Mouse (Mus musculus): Measurements from ENCODE around the gene Gng12. TPM values are rescaled to one million over a fixed set of nuclear protein-coding genes. Genes with fewer than 3 reads are reported as not detected.
A peak's percentile ranks its signal among the peaks of the same experiment; 100 is the strongest.

The Gng12 gene
- polyA plus RNA-seq, 1 experiment = 22.9 TPM

GRCm38 (mm10) chr6:66906244-66906643 lies 10.0 kb downstream of the Gng12 start:
- peaks cover 7% of the 10 kb centered on the region for H3K4me1 ChIP-seq (ENCODE audit: control insufficient read depth, insufficient read depth, low read length)
- 80% methylated on average over 1 of the region's 1 CpGs for WGBS
- H3K27ac ChIP-seq (ENCODE audit: control insufficient read depth, insufficient read depth, low read depth, low read length, poor library complexity) = no peak overlapping the region
- no peak for TF ChIP-seq POLR2A (IDR thresholded peaks at IDR 0.05; ENCODE audit: borderline replicate concordance, control insufficient read depth, low read depth, low read length)
- no peak for TF ChIP-seq CTCF (IDR thresholded peaks at IDR 0.05; ENCODE audit: control insufficient read depth, insufficient read depth, low read length)
- H3K4me3 ChIP-seq (replicated peaks; ENCODE audit: control insufficient read depth, low read depth, low read length) = no peak overlapping the region

DNA sequence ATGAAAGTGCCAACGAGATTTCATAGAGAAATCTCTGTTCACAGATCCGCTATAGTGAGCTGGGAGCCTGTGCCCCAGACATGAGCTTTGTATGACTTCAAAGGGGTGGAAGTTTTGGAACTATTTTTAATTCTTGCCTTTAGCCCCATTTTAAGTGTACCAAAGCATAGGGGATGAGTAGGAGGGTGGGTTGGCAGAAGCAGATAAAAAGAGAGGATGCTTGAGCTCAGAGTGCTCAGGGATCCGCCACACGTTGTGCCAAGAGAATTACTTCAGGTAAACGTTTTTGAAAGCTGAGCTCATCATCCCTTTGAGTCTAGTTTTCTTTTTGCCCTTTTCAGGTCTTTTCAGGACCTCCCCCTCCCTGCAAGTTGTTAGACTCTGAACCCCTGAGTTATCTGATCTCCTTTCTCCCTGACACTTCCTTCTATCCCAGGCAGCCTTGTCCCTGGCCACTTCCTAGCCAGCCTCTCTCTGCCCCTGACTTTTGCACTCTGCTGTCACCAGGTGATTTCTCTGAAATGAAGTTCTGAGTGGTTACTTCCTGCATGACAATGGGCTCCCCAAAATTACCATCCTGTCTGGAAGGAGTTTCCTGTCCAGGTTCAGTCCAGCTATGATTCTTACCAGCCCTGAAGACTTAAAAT lies 12.3 kb downstream of the Gng12 start:
- H3K27ac ChIP-seq (ENCODE audit: control insufficient read depth, insufficient read depth, low read depth, low read length, poor library complexity) = no peak overlapping the region
- no peak overlapping the region for H3K4me3 ChIP-seq (replicated peaks; ENCODE audit: control insufficient read depth, low read depth, low read length)
- peaks cover 9% of the 10 kb centered on the region for H3K4me1 ChIP-seq (ENCODE audit: control insufficient read depth, insufficient read depth, low read length)
- 63% methylated on average over 5 of the region's 5 CpGs for WGBS
- no peak for TF ChIP-seq POLR2A (IDR thresholded peaks at IDR 0.05; ENCODE audit: borderline replicate concordance, control insufficient read depth, low read depth, low read length)
- no peak for TF ChIP-seq CTCF (IDR thresholded peaks at IDR 0.05; ENCODE audit: control insufficient read depth, insufficient read depth, low read length)

DNA sequence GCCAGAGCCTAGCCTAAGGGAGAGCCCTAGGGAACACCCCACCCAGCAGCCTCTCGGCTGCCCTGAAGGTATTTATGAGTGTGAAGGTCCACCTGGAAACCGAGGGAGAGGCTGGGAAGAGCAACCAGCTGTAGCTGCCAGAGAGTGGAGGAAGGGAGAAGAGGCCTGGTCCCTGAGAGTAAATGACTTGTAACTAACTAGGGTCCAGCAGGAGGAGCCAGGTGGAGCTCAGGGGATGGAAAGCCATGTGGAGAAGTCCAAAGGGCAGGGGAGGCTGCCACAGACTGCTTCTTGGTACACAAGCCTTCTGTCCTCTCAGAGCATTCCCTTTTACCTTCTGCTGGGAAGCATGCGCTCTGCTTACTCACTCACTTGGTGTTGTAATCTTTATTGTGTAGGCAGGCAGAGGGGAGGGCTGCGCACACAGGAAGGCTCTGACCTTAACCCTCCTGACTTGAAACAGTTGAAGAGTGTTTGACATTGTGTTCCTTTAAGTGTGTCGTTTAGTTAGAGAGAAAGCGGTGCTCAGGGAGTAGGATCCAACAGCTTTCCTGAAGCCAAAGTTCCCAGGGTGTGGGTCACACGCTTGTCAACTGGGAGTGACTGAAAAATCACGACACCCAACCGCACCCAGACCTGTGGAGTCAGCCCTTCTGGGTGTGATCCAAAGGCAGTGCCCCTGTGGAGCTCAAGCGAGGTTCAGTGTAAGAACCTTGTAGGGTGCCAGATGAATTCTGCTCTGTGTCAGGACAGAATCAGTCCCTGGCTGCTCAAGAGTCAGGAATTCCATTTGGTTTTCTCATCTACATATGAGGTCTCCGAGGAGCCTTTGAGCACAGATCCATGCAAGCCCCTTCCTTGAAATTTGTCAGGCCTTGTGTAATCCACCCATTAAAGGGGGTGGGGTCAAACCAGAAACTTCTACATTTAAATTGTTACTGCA lies 14.6 kb downstream of the Gng12 start:
- Histone ChIP-seq H3K27ac (ENCODE audit: control insufficient read depth, insufficient read depth, low read depth, low read length, poor library complexity) (peak overlapping the region; percentile 89), H3K4me3 (replicated peaks; ENCODE audit: control insufficient read depth, low read depth, low read length) (peak overlapping the region; percentile 42), H3K4me1 (ENCODE audit: control insufficient read depth, insufficient read depth, low read length) (peaks cover 10% of the 10 kb centered on the region)
- TF ChIP-seq POLR2A (IDR thresholded peaks at IDR 0.05; ENCODE audit: borderline replicate concordance, control insufficient read depth, low read depth, low read length) = no peak
- TF ChIP-seq CTCF (IDR thresholded peaks at IDR 0.05; ENCODE audit: control insufficient read depth, insufficient read depth, low read length) = no peak
- WGBS = 37% methylated on average over 11 of the region's 11 CpGs

DNA sequence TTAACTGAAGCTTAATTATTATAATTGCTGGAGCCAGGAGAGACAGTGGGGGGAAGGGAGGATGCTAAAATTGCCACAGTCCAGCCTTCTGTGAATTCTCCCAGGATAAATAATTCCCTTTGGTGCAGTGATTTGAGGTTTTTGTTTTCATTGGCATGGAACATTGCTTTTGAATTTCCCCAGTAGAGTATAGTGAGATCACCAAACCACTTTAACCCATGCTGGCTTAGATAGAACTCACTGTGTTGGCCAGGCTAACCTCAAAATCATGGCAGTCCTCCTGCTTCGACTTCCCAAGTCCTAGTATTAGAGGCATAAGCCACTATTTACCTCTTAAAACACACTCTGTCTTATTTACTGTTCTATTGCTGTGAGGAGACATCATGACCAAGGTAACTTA lies 17.2 kb downstream of the Gng12 start:
- Histone ChIP-seq H3K4me1 (ENCODE audit: control insufficient read depth, insufficient read depth, low read length) (peaks cover 10% of the 10 kb centered on the region), H3K4me3 (replicated peaks; ENCODE audit: control insufficient read depth, low read depth, low read length) (no peak overlapping the region), H3K27ac (ENCODE audit: control insufficient read depth, insufficient read depth, low read depth, low read length, poor library complexity) (no peak overlapping the region)
- WGBS = 77% methylated on average over 1 of the region's 1 CpGs
- TF ChIP-seq CTCF (IDR thresholded peaks at IDR 0.05; ENCODE audit: control insufficient read depth, insufficient read depth, low read length) = no peak
- no peak for TF ChIP-seq POLR2A (IDR thresholded peaks at IDR 0.05; ENCODE audit: borderline replicate concordance, control insufficient read depth, low read depth, low read length)

GRCm38 (mm10) chr6:66915592-66915991 lies 19.4 kb downstream of the Gng12 start:
- Histone ChIP-seq H3K4me1 (ENCODE audit: control insufficient read depth, insufficient read depth, low read length) (peaks cover 6% of the 10 kb centered on the region), H3K4me3 (replicated peaks; ENCODE audit: control insufficient read depth, low read depth, low read length) (no peak overlapping the region), H3K27ac (ENCODE audit: control insufficient read depth, insufficient read depth, low read depth, low read length, poor library complexity) (no peak overlapping the region)
- 72% methylated on average over 2 of the region's 2 CpGs for WGBS
- no peak for TF ChIP-seq CTCF (IDR thresholded peaks at IDR 0.05; ENCODE audit: control insufficient read depth, insufficient read depth, low read length)
- TF ChIP-seq POLR2A (IDR thresholded peaks at IDR 0.05; ENCODE audit: borderline replicate concordance, control insufficient read depth, low read depth, low read length) = no peak

- Histone ChIP-seq H3K4me1 (ENCODE audit: control insufficient read depth, insufficient read depth, low read length) (peaks cover 6% of the 10 kb centered on the region), H3K4me3 (replicated peaks; ENCODE audit: control insufficient read depth, low read depth, low read length) (no peak overlapping the region), H3K27ac (ENCODE audit: control insufficient read depth, insufficient read depth, low read depth, low read length, poor library complexity) (no peak overlapping the region)
- TF ChIP-seq POLR2A (IDR thresholded peaks at IDR 0.05; ENCODE audit: borderline replicate concordance, control insufficient read depth, low read depth, low read length) (no peak), CTCF (IDR thresholded peaks at IDR 0.05; ENCODE audit: control insufficient read depth, insufficient read depth, low read length) (no peak)
- 72% methylated on average over 7 of the region's 7 CpGs for WGBS
Observed at GRCm38 (mm10) chr6:66917032-66917431, 20.8 kb downstream of the Gng12 start.

DNA sequence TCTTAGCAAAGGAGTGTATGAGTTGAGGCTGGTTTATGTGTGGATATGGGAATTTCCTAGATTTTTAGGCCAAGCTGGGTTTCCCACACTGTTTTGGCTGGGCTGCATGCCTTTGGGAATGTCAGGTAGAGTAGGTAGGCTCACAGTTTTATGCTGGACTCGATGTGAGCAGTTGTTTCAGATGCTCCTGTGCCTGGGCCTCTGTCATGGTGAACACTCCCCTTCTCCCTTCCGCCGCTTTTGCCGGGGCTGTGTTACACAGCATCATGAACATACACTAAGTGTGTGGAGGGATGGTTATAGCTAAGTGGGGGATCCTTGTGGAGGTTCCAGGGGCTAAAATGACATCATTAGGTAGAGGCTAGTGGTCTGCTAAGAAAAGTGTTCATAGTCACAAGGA lies 24.6 kb downstream of the Gng12 start:
- no peak overlapping the region for H3K27ac ChIP-seq (ENCODE audit: control insufficient read depth, insufficient read depth, low read depth, low read length, poor library complexity)
- H3K4me3 ChIP-seq (replicated peaks; ENCODE audit: control insufficient read depth, low read depth, low read length) = no peak overlapping the region
- TF ChIP-seq POLR2A (IDR thresholded peaks at IDR 0.05; ENCODE audit: borderline replicate concordance, control insufficient read depth, low read depth, low read length) = no peak
- TF ChIP-seq CTCF (IDR thresholded peaks at IDR 0.05; ENCODE audit: control insufficient read depth, insufficient read depth, low read length) = no peak
- H3K4me1 ChIP-seq (ENCODE audit: control insufficient read depth, insufficient read depth, low read length) = peaks cover 5% of the 10 kb centered on the region
- 79% methylated on average over 4 of the region's 4 CpGs for WGBS

- WGBS = 62% methylated on average over 4 of the region's 4 CpGs
- no peak for TF ChIP-seq POLR2A (IDR thresholded peaks at IDR 0.05; ENCODE audit: borderline replicate concordance, control insufficient read depth, low read depth, low read length)
- TF ChIP-seq CTCF (IDR thresholded peaks at IDR 0.05; ENCODE audit: control insufficient read depth, insufficient read depth, low read length) = no peak
Observed at GRCm38 (mm10) chr6:66921755-66922154, 25.6 kb downstream of the Gng12 start.

More at GRCm38 (mm10) chr6:66921755-66922154, 25.6 kb downstream of the Gng12 start:
- H3K27ac ChIP-seq (ENCODE audit: control insufficient read depth, insufficient read depth, low read depth, low read length, poor library complexity) = no peak overlapping the region
- H3K4me1 ChIP-seq (ENCODE audit: control insufficient read depth, insufficient read depth, low read length) = peaks cover 5% of the 10 kb centered on the region
- no peak overlapping the region for H3K4me3 ChIP-seq (replicated peaks; ENCODE audit: control insufficient read depth, low read depth, low read length)

Measured in bone marrow, adult 2 months (tissue).